Mouse (Mus musculus) thymus, postnatal 36 days (tissue): Measurements from ENCODE around the gene Mrps18c.
A peak's percentile ranks its signal among the peaks of the same experiment; 100 is the strongest.

Source experiments
- DNase-seq, 2 experiments: peaks; one replicate each; pipeline ENCODE4 v3.0.0; 2022; ENCODE audit warnings: mixed read lengths in 2 of 2

Mrps18c gene

GRCm38 (mm10) chr5:100798165-100798860 is at the start of gene Mrps18c, which contains the start of gene Helq:
TSS of gene Mrps18c (plus strand) at chr5:100798627.
TSS of gene Helq (minus strand) at chr5:100798598.
- peak; percentile 89 to 92 for DNase-seq

DNA sequence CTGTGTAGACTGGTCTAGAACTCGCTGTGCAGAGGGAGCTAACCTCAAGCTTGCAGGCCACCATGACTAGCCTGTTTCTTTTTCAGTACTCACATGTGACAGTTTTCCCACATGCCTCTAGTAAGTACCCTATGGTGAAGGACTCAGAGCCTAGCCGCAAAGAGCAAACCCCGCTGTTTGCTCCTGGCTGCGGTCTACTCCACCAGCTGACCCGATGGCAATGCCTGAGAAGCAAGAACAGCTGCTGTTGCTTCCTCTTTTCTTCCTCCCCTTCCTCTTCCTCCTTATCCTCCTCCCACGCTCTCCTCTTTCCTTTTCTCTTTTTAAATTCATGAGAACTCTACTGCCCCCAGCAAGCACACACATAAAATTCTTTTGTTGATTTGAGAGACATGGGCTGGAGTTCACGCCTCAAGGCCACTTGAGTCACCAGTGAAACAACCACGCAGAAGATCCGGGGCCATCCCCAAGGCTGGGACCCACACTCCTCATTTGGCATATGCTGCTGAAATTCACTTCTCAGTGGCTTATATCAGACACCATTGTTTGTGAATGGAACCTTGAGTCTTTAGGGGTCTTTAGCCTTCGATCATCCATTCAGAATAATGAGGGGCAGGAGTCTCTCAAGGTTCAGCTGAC is 47.7 kb upstream of the Mrps18c start:
- DNase-seq = peak; percentile 29 to 55

- peak; percentile 15 to 45 for DNase-seq
These were observed 46.8 kb upstream of the Mrps18c start for GRCm38 (mm10) chr5:100751655-100752054.

DNA sequence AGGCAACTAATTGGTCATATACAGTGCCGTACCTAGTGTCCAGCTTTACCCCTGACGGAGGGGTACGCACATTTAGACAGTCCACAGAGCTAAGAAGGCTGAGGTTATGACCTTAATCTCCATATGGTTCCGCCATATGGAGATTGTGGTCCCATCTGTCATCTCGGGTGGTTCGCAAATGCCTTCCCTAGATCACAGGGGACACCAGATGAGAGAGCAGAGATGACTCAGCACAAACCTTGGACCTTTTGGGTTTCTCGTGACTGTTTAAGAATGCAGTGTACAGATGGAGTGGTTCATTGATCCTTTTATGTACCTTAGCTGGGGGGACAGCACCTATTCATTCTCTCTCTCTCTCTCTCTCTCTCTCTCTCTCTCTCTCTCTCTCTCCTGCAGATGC is 45.0 kb upstream of the Mrps18c start:
- DNase-seq = no peak

- no peak for DNase-seq
These were observed 40.3 kb upstream of the Mrps18c start for GRCm38 (mm10) chr5:100758121-100758520.

DNA sequence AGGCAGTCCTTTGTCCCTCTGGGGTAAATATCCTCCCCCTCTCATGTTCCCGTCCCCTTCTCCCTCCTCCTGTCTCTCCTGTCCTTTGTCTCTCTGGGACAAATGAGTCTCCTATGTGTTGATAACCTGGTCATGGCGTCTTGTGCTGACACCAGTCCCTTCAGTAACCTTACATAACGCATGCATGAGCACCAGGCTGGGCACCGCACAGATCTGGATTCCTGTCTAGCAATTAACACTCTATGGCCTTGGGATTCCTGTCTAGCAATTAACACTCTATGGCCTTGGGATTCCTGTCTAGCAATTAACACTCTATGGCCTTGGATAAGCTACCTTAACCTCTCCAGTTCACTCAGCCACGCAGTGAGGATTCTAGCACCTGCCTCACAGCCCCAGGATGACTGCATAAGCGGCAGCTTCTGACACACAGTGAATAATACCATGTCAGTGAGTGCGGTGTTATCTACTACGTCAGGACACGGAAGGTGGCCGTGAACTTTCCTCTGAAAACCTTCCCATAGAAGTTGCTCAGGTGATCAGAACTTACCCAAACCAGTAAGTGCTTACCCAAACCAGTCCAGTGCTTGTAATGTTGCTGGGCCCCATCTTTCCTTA is 38.3 kb upstream of the Mrps18c start:
- no peak for DNase-seq

- DNase-seq = no peak
These were observed 36.7 kb upstream of the Mrps18c start for GRCm38 (mm10) chr5:100761736-100762135.

DNA sequence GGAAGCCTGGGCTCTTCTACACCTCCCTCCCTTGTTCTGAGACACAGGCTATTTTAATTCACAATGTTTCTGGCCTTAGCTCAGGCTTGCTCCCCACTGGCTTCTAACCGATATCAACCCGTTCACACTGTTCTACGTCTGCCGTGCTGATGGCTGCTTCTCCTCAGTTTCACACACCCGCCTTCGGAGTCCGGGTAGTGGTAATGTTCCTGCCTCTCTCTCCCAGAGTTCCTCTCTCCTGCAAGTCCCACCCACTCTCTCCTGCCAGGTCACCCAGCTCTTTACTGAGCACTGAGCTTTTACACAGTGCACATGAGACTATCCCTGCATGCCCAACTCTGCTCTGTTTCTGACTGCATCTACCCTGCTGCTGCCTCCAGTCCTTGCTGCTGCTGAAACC is 32.4 kb upstream of the Mrps18c start:
- DNase-seq = no peak

GRCm38 (mm10) chr5:100771575-100771974 is 26.9 kb upstream of the Mrps18c start:
- DNase-seq = no peak

- DNase-seq = no peak
These were observed 22.5 kb upstream of the Mrps18c start for GRCm38 (mm10) chr5:100775778-100776404.

DNA sequence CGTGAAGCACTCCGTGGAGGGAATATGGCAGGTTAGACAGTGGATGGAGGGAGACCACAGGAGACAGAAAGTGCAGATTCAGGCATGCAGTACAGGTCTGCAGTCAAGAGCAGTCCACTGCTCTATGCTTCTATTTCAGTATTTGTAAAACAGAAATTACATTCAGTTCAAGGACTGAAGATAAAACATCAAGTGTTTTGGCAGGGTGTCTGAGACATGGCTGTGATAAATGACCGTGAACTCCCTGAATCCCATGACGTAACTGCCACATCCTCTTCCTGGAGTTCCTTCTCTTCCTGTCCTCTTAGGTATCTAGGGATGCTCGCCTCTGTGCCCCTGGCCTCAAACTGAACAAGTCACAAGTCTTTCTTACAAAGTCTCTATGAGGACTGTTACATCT is 21.5 kb upstream of the Mrps18c start:
- no peak for DNase-seq

DNA sequence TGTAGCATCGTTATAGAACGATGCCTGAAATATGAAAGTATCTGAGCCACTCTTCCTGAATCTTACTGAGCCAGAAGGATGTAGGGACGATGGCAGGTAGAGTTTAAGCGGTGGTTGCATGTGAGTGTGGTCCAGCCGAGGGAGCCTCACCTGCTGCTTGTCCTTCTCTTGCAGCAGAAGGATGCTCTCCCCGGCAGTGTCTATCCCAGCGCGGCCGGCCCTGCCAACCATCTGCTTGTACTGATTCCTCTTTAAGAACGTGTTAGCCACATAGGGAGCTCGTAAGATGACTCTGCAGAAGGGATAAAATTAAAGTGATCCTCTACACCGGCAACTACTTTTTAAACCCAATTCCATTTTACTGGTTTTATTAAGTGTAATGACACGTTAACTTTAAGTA is 19.4 kb upstream of the Mrps18c start:
- DNase-seq = no peak

GRCm38 (mm10) chr5:100787527-100787926 is 10.9 kb upstream of the Mrps18c start:
- DNase-seq = no peak

- no peak for DNase-seq
These were observed 6.2 kb upstream of the Mrps18c start for GRCm38 (mm10) chr5:100792261-100792660.

GRCm38 (mm10) chr5:100794084-100794483 is 4.3 kb upstream of the Mrps18c start:
- DNase-seq = no peak

DNA sequence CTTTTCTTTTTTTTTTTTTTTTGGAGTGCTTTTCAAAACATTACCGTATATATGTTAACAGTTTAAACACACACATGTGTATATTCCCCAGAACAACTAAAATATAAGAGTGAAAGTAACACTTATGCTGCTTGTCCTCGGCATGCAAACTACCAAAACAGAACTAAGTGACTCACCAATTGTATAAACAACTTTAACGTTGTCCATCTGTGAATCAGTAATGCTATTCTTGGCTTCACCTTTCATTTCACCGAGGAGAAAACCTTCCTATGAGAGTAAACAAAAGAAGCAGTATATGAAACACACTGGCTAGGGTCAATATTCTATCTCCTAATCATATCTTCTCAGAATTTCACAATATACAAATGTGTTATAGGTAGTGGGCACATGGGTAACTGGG is 19.9 kb downstream of the Mrps18c start:
- DNase-seq = no peak

GRCm38 (mm10) chr5:100819568-100820480 is 21.4 kb downstream of the Mrps18c start:
- no peak for DNase-seq

DNA sequence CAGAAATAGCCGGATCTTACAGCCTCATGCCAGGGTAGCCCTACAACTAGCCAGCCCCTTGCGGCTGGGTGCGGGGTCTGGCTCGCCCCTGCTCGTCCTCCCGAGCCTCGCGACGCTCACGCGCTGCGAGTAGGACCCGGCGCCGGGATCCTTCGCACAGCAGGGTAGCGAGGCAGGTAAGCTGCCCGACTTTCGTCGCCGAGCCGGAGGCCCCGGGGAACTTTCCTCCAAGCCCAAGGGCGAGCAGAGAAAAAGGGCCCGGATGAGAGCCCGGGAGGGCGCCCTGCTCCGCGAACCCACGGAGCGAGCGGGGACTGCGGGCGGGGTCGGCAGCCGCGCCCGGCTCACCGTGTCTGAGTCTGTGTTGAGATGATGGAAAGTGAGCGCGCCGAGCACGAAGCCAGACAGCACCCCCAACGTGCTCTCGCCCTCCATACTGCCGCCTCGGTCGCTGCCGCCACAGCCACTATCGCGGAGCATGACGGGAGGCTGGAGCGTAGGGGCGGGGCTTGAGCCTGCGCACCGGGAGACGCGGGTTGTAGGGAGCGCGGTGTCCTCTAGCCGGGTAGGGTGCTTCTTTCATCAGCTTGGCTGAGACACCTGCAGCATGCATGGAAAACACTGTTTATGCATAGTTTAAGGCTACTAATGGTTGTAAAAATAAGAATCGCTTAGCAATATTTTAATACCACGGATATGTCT is 22.2 kb downstream of the Mrps18c start, which contains the start of gene Abraxas1:
TSS of gene Abraxas1 (minus strand) at position 483 of the 702 bp plus-strand sequence.
- DNase-seq = peak; percentile 92

DNA sequence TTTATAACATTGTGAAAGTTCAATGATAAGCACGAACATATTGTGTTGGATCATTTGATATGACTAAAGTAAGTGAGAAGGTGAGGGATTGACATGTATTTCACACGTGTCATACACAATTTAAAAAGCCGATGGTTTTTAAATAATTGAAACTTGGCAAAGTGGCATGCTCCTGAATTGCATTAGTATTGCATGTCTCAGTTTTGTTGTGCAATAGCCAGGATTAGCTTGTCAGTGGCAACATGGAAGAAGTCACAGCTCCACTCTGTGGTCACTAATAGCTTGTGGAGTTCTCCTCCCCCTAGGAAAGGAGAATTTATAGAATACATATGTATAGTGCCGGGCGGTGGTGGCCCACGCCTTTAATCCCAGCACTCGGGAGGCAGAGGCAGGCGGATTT is 22.9 kb downstream of the Mrps18c start:
- no peak for DNase-seq

GRCm38 (mm10) chr5:100822826-100823225 is 24.4 kb downstream of the Mrps18c start:
- DNase-seq = peak; percentile 17 to 57

- DNase-seq = peak in 1 of 2 experiments; percentile 20
These were observed 27.5 kb downstream of the Mrps18c start for GRCm38 (mm10) chr5:100825975-100826374.

DNA sequence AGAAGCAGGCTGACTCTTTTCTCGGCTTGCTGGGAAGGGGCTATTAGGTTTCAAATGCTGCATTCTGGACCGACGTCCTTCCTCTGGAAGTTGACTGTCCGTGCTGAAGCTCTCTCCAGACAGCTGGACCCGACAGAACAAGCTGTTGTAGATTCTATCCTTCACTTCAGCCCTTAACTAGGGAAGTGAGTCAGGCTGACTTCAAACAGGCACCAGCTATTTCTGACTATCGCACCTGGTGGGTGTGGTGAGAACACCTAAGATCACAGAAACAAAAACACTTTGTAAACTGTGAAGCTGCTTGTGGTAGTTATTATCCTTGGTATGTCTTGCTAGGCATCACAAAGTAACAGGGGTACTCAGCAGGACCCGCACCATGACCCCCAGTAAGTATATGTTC is 28.1 kb downstream of the Mrps18c start:
- DNase-seq = no peak
